Mouse (Mus musculus): ENCODE results near the gene Slc43a1.

Slc43a1 gene

DNA sequence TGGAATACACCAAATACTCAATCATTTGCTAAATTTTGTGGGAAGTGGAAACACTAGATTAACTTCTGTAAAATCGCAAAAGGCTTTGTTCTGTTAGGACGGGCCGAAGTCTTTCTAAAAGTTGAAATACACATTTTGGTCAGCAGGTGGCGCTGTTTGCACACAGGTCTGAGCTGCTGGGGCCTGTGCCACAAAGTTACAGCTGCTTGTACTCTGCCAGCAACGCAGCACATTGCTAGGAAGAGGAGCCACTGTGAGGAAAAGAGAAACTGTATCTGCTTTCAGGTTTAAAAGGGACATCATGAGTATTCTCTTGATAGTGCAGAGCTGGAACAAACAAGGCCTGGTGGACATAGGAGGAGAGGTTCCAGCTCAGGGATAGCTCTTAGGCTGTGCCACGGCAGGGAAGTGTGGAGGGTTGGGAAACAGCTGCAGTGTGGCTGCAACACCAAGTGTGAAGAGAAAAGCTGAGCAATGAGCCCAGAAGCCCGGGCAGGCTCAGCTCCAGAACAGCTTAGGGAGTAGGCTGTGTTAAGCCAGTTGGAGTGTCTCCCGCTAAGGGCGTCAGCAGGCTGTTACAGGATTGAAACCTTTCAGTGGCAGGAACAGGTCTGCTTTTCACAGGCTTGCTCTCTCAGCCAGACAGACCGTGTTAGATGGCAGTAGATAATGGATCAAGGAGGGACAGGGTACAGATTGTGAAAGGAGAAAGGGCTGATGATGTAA, 6.8 kb upstream of the Slc43a1 start:
- DNase-seq (ENCODE audit: low spot score in 2 of 2) = peak; percentile 66 to 87

DNA sequence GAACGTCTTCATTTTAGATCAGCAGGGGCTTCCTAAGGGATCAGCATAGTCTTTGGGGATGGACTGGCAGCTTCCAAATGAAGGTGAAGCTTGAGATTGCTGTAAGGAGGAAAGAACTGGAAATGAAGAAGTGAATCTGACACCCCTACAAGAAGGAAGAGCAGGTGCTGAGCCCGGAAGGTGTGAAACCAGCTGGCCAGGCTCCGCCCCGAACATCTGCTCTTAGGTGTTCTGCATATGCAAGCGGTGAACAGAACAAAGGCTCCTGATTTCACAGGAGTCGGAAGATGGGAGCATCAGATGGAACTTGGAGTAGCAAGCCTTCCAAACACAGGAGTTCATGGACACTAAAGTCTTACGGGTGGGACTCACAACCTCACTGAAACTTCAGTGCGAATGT, 1.5 kb upstream of the Slc43a1 start:
- DNase-seq (ENCODE audit: low spot score in 2 of 2) = peak in 1 of 2 experiments; percentile 28

DNA sequence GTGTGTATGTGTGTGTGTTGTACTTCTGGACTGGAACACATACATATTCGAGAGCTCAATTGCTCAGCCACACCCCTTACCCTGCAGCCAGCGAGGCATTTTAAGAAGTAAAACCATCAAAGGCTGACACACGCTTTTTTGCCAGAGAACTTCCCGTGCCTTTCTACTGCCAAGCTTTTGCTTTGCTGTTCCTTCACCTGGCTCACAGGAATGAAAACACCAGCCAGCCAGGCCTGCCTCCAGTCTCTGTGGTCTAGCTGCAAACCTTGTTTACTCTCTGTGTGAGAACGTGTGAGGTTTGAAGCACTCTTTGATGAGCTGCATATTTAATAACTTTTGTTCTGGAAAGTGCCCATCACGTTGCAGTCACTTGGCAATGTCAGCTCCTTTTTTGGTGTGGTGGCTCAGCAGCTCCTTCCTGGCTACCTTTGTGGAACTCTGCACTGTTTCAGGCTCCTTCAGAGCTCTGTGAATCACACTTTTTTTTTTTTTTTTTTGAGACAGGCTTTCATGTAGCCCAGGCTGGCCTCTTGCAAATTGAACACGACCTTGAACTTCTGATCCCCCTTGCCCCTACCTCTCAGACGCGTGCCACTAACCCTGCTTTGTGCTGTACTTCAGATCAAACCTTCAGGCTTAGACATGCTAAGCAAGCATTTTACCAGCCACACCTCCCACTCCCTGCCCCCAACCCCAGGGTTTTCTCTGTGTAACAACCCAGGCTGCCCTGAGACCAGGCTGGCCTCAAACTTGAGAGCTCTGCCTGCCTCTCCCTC, 645 bp upstream of the Slc43a1 start:
- no peak for DNase-seq (ENCODE audit: low spot score in 2 of 2)

DNA sequence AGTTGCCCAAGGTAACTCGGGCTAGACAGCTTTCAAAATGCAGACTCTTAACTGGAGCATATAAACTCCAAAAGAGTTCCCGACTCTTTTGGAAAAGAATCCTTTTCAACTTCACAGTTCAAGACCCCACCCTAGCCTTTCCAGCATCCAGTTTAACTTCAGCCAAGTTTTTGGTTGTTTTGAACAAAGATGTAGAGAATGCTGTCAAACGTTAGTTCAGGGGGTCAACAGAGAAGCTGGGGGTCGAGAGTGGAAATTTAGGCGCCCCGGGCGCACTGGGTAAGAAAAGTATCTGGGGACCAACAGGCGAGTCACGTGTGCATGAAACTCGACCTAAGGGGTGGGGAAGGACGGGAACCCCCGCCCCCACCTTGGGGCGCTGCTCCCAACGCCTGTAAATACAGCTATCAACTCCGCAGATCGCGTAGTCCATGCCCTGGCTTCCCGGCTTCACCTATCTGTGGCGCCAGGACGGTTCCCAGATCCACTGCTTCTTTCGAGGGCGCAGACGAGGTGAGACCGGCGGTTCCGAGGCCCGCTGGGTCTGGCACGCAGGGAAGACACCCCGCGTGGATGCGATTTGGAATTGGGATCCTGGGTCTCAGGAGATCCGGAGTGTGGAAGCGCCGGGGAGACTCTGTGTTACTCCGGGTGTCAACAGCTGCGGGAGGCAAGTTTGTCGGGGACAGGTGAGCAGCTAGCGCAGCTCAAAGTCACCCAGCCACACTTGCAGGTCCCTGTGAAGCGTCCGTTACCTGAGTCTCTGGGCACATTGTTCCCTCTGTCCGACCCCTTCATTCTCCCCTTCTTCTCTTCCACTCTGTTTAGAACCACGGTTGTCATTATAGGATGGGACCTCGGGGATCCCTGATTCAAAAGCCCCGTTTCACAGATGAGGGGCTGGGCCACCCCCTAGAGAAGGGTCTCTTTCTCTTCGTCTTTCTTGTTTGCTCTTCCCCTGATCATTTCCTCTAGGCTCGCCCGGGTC, 637 bp downstream of the Slc43a1 start:
- peak; percentile 57 to 60 for DNase-seq (ENCODE audit: low spot score in 2 of 2)

DNA sequence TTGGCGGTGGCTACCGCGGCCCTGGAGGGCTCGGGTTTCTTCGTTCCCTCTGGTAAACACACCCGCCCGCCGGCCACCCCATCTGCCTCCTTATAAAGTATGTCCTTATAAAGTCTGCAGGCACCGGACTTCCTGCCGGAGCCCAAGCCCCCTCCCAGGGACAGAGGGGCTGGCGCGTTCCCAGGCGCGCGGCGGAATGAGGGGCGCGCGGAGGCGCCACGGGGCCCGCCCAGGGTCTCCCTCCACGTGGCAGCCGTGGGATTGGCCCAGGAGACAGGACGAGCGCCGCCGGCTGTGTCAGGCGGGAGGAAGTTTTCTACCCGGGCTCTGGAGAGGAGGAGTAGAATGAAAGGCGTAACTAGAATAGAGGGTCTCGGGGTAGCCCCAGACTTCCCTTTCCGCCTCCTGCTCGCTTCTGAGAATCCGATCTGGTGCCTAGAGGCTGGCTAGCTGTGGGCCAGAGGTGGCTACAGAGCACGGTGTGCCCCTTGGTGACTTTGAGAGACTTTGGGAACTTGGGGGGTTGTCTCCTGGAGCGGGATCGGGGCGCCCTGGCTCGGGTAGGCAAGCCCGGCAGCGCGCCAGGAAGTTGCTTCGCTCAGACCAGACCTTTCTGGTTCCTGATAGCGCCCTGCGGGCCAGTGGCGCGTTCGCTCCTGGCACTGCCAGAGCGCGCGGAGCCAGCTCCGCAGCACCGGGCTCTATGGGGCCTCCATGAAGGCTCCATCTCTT, 1.5 kb downstream of the Slc43a1 start:
- DNase-seq (ENCODE audit: low spot score in 2 of 2) = peak; percentile 63 to 65

DNA sequence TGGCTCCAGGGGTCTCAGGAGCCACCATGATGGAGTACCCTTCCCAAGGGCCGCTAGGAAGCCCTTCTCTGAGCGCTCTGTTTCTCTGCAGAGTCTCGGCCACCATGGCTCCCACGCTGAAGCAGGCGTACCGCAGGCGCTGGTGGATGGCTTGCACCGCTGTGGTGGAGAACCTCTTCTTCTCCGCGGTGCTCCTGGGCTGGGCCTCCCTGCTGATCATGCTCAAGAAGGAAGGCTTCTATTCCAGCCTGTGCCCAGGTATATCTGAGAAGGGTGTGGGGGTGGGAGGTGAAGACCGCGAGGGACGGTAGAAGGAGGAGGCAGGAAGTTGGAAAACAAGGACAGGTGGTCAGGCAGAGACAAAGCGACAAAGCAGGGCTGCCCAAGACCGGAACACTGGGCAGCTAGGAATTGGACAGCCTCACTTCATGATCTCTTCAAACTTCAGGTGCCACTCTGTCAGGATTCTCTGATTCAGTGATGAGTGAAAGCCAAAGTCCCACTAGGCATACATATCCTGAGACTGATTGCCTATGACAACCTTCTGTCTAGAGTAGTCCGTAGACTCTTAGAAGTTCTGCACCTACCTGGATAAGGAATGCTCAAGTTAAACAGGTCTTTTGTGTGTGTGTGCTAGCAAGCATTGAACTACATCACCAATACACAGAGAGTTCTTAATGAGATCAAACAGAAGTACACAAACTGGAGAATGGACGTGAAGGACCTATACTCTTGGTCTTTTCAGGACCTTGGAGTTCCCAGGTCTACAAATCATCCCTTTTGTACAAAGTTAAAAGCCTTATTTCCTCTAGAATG, 2.3 kb downstream of the Slc43a1 start:
- no peak for DNase-seq (ENCODE audit: low spot score in 2 of 2)

DNA sequence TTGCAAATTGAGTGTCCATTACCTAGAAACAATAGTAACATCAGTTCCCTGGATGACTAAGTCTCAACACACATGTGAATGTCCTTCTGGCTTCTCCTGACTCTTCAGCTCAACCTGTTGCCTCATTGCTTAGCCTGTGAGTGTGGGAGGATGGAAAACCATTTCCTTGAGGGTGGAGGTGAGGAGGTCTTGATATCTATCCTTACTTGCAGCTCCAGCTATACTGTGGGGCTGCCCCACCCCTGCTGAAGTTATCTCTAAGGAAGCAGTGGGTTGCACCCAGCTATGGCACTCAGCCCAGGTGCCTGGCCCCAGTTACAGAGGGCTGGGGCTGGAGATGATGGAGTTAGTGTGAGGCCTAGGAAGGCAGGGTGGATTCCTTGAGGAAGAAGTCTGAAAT, 3.3 kb downstream of the Slc43a1 start:
- DNase-seq (ENCODE audit: low spot score in 2 of 2) = peak; percentile 69 to 73

DNA sequence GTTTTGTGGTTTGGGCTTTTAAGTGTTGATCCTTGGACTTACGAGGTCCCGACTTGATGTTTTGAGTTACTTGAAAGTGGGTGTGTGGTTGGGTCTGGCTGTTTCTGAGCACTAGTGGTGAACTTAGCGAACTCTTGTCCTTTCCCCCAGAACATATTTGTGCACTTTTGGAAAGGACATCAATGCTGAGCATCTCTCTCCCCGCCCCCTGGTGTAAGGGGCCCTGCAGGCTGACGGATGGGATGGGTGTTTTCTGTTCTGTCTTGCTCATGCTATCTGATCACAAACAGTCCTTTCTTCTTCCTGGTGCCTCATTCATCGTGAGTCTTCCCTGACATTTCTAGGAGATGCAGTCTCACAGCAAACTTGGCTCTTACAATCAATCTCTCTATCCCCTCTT, 5.0 kb downstream of the Slc43a1 start:
- DNase-seq (ENCODE audit: low spot score in 2 of 2) = no peak

DNA sequence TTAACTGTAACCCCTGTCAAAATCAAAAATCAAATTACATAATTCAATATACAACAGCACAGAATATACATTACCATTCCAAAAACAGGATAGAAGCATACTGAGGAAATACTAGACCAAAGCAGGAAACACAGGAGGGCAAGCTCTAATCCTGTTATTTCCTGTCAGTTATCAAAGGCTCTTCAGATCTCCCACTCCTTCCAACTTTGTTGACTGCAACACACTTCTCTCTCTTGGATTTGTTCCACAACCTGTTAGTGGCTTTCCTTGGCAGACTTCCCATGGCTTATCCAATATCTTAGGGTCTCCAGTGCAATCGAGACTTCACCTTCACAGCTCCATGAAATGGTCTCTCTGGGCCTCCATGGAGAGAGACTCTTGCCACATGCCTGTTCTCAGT, 6.6 kb downstream of the Slc43a1 start:
- no peak for DNase-seq (ENCODE audit: low spot score in 2 of 2)

DNA sequence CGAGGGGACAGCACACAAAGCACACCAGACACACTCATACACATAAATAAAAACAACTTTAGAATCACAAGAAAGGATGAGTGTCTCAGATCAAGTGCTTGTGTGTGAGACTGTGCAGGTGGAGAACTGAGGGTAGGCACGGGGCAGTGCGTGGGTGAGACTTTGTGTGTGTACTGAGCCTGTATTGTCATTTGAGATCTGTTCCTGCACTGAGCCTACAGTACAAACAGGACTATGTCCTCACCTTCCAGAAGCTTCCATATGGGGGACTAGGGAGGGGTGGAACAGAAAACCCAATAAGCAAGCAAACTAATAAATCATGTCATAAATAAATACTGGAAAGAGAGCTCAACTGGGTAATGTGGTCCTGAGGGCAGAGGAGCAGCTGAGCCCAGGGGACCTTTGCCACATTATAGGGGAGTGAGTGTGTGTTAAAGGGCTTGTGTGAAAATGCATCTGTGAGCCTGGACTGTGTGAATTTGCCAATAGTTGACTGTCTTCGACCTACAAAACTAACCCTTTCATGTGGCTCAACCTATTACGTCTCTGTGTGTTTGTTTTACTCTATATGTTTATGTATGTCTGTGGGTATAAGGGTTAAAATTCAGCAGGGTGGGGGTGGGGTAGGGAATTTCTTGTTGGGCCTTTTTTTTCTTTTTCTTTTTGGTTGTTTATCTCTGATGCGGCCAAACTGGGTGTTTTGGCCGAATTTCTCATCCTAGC, 11.9 kb downstream of the Slc43a1 start:
- no peak for DNase-seq (ENCODE audit: low spot score in 2 of 2)

DNA sequence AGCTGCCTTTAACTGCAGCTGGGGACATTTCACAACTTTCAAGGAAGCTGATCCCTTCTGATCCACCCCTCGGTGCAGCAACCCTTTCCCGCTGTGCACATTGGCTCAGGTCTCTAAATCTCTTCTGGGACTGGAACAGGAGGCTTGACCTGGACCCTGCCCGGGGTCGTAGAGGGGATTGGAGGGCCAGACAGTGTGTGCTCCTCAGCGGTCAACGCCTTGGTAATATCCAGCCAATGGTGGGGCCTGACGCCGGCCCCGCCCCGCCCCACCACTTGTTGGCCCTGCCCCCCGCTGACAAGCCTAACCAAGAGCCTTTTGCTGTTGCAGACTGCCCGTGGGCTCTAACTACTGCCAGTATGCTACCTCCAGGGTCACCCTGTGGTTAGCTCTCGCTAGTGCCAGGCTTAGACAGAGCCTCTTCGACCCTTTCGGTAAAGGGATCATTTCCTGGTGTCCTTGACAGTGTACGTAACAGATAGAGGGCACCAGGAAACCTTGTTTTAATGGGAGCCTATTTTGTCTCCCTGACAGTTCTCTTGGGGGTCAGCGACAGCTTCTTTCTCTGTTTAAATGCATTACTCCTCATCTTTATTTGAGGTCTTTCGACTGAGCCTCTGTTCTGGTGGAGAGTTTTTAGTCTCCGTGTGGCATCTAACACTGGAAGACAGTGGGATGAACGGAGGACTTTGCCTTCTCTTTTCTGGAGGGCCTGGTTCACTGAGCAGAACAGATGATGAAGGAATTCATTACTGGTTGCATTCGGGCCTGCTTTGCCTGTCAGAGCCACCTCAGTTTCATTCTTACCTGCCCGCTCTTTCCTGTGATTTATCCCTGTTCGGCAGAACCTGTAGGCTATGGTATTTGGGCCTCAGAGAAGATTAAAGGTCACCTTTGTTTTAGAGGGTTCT, 12.7 kb downstream of the Slc43a1 start:
- DNase-seq (ENCODE audit: low spot score in 2 of 2) = no peak

DNA sequence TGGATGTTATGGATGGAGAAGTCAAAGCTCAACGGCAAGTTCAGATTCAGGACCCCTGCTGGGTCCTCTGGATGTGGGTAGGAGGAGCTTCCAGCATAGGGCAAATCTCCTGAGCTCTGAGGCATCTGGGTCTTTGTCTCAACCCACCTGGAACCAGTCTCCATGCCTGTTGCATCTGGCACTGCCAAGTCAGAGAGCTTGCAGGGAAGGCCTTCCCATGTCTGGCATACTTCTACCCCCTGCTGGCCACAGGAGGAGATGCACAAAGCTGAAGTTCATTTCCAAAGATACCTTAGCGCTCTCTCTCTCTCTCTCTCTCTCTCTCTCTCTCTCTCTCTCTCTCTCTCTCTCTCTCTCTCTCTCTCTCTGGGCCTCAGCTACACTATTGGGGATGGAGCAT, 17.1 kb downstream of the Slc43a1 start:
- DNase-seq (ENCODE audit: low spot score in 2 of 2) = peak in 1 of 2 experiments; percentile 49

DNA sequence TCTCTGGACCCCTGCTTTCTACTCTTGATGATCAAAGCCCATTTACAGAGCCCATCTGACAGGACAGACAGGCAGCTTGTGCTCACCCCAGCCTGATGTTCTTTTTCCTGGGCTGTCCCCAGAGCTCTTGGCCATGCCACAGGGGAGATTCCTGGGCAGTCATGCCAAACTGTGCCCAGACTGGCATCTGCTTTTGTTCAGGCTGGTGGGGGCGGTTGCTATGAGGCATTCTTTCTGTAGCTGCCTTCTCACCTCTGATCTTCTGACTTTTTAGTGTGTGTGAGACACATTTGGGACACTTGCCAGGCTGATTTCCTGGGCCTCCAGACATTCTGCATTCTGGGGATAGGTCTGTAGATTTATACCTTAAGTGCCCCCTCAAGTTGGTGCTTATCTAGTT, 19.9 kb downstream of the Slc43a1 start:
- no peak for DNase-seq (ENCODE audit: low spot score in 2 of 2)

DNA sequence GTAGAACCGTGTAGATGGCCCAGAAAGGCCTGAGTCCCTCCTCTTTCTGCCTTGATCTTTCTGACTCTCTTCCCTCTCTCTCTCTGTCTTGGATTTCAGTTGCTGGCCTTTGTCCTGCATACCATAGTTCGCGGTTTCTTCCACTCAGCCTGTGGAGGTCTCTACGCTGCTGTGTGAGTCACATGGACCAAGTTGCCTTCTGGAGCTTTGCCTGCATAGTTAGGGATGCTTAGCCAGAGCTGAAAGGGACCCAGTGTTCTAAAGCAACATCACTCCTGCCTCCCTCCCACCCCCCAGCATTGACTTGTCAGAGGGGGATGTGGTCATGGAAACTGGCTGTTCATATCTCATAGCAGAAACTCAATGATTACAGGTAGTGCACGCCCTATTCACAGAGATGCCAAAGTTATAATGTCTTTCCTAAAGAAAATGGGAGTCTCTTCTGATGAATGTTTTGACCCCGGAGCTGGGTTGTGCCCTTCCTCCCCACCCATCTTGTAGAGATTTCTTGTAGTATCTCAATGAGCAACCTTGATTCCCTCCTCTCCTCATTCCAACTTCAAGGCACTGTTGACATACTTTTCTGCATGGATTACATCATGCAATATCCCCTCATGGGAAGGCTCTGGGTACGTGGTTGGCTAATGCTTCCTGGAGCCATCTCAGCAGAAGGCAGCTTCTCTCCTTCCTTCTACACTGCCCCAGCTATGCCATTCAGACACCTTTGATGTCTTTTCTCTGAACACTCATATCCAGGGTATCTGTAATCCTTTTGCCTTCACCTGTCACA, 21.5 kb downstream of the Slc43a1 start:
- DNase-seq (ENCODE audit: low spot score in 2 of 2) = no peak

DNA sequence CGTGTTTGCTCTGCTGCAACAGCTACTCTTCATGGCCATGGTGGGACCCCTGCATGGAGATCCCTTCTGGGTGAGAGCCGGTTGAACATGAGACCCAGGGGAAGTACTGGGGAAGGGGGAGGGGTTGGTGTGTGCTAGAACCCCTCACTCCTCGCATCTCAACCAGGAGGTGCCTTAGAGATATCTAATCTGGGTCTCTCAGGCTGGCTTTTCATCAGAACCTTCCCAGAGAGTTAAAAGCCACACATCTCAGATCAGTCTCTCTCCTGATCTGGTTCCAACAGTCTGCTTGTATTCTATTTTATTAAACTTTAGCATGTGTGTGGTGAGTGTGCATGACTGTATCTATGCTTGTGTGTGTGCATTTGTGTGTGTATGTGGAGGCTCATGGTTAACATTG, 22.8 kb downstream of the Slc43a1 start:
- no peak for DNase-seq (ENCODE audit: low spot score in 2 of 2)

DNA sequence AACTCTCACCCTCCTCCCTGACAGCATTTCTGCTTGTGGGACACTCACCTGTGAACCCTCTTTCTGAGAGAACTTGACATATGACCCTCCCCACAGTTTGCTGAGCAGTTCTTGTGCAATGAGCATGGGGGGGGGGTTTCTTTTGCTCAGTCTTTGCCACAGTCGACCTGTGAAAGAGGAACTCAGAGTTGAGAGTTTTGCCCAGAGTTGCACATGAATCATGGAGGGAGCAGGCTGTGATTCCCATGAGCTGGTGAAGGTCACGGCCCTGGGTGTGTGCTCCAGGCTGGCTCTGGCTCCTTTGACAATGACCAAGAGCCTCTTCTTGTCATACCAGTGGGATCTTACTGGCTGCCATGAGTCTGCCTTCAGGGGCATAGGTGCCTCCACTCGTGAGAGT, 23.6 kb downstream of the Slc43a1 start:
- DNase-seq (ENCODE audit: low spot score in 2 of 2) = no peak

DNA sequence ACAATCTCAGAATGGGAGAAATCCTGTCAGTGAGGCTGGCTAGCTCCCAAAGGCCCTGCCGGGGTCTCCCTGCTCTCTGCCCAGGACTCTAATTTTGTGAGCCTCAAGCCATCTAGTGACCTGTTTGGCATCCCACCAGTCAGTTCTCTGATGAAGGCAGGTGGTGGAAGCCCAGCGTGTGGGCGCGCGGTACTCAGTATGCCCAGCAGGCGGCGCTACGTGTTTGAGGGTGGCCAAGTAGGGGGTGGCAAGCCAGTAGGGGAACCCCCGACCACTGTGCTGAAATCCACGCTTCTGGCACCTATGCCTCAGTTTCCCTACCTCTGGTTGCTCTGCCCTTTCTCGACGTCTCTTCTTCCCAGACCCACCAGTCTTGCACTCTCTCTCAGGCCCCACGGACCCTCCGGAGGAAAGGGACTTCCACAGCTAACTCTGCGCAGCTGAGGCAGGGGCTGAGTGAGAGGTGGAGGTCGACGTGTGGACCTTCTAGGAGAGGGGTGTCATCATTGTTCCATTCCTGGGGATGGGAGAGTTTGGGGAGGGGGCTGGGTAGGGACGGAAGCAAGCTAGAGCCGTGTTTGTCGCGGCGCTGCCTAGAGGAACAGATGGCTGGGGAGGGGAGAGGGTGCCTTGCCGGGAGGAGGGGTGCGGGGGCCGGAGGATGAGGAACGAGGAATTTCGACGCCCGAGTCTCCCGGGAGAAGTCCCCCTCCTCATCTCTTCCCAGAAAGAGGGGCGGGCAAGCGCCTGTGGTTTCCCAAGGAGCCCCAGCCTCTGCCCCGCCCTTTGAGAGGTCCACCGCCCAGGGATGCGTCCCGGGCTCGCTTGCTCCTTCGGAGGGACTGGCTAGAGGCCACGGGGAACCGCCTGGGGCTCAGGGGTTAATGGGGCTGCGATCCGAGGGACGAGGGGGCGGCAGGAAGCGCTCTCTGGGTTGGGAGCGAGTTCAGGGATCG, 27.2 kb downstream of the Slc43a1 start:
- DNase-seq (ENCODE audit: low spot score in 2 of 2) = peak; percentile 52 to 71
